Mouse (Mus musculus): ENCODE measurements around the gene Zbtb21.
A peak's percentile ranks its signal among the peaks of the same experiment; 100 is the strongest.
"Not testable (repeated sequence)": the region's sequence is repeated elsewhere in the genome, so short reads cannot be mapped to it uniquely, and the experiment has no call there.

The Zbtb21 gene

DNA sequence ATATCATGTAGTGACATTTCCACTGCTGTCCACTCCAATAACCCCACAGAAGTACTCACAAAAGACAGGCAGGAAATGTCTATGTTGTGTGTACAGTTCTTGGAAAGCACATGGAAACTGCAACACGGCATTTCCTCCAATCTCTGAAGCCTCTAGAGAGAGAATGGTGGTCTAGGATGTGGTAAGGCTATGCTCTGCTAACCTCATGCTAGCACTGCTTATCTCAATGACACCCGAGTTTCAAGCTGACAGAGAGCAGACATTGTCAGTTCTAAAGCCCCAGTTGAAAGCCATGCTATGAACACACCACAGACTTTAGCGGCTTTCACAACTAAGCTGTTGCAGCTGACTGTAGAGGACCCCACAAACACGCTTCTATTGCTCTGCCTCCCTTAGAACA is 13.6 kb downstream of the Zbtb21 start:
- no peak for DNase-seq (ENCODE audit: low read depth, low spot score)

DNA sequence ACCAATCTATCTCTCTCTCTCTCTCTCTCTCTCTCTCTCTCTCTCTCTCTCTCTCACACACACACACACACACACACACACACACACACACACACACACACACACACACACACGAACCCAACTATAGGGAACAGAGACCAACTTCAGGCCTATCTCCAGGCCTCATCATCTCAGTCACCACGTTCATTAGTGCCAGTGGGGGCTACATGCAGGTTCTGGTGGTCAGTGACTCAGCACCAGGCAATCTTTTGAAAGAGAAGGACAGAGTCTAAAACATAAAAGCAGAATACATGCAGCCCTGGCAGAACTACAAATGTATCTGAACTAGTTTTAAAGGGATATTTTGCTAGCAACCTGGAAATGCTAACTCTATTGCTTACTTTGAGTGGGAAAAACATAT is 15.4 kb downstream of the Zbtb21 start:
- not testable (repeated sequence) for DNase-seq (ENCODE audit: low read depth, low spot score)

DNA sequence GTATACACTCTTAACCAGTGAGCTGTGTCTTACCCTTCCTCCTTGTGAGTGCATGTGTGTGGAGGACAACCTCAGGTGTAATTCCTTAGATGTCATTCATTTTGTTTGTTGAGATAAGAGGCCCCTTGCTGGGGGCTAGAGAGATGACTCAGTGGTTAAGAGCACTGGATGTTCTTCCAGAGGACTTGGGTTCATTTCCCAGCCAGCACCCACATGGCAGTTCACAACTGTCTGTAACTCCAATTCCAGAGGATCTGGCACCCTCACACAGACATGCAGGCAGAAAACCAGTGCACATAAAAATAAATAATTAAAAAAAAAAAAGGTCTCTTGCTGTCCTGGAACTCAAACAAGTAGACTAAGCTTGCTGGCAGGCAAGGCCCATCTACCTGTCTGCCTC is 20.6 kb downstream of the Zbtb21 start:
- DNase-seq (ENCODE audit: low read depth, low spot score), result no peak

DNA sequence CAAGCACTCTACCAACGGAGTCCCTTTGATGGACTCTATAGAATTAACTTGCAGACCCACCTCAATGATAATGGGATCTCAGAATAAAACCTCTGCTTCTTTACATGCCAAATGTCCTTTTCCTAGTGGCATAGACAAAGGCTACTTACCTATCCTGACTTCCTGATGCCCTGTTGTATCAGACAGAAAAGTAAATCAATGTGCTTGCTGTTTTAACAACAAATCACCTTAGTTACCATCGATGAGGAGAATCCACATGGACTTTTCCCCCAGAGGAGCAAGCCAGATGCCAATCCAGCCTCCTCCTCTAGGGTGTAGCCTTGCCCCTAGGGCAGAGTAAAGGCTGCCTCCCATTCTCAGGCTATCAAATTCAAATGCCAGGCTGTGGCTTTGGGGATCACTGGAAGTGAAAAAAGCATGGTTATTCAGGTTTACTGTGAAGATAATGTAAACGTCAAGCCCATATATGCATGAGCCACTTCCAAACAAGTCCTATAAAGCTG is 21.9 kb downstream of the Zbtb21 start:
- no peak for DNase-seq (ENCODE audit: low read depth, low spot score)

DNA sequence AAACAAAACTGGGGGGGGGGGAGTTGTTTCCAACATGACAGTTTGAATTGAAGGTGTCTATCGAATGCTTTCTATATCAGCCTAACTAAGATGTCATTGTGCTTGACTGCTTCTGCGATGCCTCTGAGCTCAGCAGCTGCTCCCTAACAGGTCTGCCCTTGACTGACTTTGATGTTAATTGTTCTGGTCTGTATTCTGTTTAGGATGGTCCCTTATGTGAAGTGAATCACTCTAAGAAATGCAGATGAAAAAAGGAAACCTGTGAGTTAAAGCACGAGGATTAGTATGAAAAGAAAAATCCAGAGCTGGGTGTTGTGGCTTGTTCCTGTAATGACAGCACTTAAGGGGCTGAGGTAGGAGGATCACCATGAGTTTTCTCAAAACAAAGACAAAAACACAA is 26.6 kb downstream of the Zbtb21 start:
- peak; percentile 64 for DNase-seq (ENCODE audit: low read depth, low spot score)

DNA sequence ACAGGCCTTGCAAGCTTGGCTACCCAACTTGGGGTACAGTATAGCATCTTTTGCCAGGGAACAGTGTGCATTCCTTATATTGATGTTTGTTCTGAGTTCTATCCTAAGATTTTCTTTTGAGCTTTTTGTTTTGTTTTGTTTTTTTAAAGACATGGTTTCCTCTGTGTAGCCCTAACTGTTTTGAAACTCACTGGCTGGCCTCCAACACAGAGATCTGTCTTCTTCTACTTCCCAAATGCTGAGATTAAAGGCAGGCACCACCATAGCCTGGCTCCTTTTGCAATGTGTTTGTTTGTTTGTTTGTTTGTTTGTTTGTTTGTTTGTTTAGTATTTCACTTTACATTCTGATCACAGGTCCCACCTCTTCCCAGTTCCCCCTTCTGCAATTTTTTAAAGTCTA is 32.2 kb downstream of the Zbtb21 start:
- DNase-seq (ENCODE audit: low read depth, low spot score), result no peak

DNA sequence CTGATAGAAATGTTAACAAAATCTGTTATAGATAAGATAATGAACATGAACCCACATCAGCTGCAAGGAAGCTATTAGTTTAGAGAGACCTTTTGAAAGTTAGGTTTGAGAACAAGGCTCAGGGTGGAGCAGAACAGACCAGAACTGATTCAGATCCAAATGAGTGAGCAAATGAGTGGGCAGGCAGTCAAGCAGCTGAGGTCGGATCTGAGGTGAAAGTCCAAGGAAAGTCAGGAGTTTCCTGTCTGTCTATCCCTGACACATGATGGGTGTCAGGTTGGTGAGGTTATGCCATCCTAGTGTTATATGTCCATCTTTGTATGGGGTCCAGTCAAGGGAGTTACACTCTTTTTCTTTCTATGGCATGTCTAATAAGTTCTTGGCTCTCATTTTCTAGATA is 32.9 kb downstream of the Zbtb21 start:
- no peak for DNase-seq (ENCODE audit: low read depth, low spot score)

DNA sequence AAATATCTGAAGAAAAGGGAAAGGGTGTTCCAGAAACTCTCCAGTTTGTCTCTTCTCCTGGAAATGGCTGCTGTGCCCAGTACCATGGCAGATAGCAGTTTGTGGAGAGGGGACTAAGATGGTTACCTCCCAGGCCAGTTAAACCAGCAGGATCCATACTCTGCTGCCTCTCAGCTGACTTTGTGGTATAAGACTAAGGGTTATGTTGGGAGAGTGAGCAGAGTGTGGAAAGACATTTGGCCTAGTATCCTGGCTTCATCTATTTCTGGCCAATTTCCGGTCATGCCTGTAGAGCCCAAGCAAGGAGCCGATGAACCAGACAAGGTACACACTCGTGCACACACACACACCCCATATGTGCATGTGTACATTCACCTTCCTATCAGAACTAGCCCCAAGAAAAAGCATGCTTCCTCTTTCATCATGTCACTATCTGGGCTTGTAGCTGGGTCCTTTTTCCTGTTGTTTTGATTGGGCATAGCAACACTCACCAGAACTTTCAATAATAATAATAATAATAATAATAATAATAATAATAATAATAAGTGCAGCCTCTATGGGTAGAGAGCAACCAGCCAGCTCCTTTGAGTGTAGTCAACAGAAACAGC is 35.0 kb downstream of the Zbtb21 start:
- no peak for DNase-seq (ENCODE audit: low read depth, low spot score)

DNA sequence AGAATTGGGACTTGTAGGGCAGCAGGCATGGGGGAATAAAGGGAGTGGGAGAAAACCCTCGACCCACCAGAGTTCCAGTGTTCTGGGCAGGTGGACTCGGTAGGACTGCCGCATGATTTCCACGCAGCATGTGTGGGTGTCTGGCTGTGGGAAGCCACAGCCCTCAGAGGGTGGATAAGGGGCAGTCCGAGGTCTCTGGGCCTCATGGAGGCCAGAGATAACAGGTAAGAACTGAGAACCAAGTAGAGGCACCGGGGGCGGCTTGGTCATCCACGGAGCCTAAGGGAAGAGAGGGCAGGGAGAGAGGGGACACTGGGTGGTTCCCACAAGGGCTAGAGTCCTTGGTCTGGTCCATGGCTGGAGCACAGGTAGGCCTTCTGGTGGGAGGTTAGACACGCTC is 36.0 kb downstream of the Zbtb21 start:
- DNase-seq (ENCODE audit: low read depth, low spot score), result no peak

DNA sequence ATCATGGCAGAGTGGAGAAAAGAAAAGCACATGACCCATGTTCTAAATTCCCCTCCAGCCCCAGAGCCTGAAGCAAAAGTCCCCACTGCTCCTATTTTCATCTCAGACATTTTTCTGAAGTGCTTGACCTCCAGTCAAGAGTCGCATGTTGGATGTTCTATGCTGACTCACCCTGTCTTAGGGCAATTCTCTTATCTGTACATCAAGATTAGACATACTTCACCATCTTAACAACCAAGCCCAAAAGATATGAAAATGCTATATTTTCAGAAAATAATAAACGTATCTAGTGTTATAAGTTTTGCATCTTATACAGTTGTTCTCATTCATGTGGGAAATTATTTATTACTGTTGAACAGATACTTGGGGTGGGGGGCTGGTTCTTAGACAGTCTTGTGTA is 36.7 kb downstream of the Zbtb21 start:
- DNase-seq (ENCODE audit: low read depth, low spot score), result no peak

DNA sequence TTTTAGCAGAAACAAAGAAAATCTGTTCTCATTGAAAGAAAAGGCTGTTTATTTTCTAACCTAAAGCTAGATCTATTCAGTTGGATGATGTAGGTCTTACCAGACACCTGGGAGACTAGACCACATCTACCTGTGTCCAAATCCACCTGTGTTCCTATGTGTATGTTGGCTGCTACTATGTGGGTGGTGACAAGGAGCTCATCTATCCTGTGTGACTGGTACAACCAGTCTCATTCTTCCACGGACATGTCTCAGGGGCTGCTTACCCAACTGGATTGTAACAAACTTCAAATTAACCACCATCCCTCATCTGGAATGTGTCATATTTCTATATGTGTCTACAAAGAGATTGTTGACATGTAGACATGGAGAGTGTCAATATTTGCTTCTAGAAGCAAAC is 38.7 kb downstream of the Zbtb21 start:
- DNase-seq (ENCODE audit: low read depth, low spot score), result no peak

DNA sequence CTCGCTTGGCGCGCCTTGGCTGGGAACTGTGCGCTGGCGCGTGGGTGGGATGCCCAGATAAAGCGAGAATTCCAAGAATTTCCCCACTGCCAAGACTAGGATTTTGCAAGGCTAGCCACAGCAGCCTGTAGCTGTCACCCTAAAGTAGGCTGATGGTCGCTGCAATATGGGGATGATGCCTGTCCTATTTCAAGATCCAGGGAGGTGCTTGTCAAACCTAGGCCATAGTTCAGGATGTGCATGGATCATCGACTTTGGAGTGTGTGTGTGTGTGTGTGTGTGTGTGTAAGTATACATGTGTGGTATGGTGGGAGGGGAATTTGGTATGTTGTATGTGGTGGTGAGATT is 39.7 kb downstream of the Zbtb21 start:
- DNase-seq (ENCODE audit: low read depth, low spot score), result no peak

DNA sequence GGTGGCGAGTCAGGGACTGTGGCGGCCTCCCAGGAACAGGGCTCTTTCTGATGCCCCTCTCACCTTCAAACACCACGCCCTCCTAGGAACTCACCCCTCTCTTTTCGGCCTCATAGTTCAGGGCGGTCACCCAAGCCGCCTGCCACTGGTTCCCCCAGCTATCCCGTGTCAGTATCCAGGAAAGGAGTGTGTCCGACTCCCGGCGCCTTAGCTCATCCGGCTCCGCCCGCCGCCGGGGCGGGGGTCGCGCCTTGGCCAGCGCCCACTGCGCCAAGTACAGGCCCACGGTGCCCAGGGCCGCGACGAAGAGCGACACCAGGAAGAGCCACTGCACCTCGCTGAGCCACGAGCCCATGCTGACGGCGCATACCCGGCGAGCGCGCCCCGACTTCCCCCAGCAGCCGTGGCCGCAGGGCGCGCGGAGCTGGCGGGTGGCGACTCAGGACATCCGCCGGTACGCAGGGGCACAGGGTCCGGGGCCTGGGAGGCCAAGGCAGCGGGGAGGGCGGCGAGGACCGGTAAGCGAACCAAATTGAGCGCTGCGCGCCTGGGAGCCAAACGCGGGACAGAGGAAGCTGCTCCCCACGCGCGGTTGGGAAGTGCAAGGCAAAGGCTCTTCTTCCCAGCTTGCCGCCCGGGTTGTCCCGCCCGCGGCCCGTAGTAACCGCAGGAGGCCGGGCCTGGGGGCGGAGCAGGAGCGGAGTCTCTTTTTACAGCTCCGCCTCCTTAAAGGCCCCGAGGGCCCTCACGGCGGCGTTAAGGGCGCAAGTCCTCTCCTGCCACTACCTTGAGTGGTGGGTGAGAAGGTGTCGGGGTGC is 40.3 kb downstream of the Zbtb21 start:
- DNase-seq (ENCODE audit: low read depth, low spot score), result peak; percentile 93

DNA sequence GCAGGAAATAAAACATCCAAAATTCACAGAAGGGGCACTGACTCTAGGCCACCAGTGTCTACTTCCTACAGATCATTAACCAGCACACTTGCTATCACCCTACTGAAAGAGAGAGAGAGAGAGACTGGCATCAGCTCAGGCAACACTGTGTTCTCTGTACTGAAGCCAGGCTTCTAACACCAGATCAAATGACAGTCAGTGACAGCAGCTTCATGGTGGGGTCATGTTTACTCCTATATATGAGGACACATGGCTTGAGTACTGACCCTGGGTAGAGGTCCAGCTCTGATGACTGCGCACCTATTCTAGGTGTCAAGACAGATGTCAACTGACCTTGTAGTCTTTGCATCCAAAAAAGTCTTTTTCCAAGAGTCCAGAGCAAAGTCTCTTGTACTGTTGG is 41.8 kb downstream of the Zbtb21 start:
- DNase-seq (ENCODE audit: low read depth, low spot score), result no peak

DNA sequence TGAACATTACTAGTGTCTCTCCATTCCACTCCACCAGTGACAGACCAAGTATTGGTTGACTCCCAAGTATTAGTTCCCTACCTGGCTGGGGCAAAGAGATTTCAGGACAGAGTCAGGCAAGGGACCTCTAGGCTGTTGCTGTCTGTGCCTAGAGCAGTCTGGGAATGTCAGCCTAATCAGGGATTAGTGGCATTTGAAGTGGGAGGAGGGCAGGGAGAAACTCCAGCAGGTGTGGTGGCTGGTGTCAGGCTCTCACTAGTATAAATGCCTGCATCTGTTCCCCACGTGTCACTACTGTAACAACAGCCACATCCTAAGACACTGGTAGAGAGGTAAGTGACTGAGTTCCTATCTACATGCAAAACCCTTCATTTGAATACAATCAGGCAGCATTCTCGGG is 42.6 kb downstream of the Zbtb21 start:
- no peak for DNase-seq (ENCODE audit: low read depth, low spot score)

DNA sequence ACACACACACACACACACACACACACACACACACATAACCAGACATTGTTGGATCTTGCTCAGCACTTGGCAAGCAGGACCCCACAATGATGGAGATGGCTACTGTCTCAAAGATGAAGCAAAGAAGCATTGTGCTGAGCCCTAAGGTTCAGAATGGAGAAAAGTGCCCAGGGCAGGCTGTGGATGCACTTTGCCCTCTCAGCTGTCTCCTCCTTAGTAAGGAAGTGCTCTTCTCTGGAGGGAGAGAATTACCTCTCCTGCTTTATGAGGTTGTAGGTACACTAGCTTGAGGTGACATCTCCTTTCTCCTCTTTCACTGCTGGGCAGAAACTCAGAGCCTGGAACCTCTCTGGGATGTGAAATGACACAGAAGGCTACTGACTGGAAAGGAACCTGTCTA is 49.5 kb downstream of the Zbtb21 start:
- no peak for DNase-seq (ENCODE audit: low read depth, low spot score)

DNA sequence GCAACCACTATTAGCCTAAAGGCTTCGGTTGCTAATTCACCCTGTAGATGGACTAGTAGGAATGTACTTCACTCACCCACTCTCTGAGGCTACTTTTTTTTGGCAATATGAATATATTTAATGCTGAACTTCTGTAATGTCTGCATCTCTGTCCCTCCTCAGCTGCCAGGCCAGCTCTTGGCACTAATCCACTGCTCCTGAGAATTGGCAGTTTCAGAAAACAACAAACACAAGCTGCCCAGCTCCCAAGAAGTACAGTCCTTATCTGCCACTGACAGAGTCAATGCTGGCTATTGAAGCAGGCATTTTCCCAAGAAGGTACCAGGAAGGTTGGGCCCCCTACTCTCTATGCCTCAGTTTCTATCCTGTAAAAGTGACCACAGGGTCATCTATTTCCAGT is 53.1 kb downstream of the Zbtb21 start:
- no peak for DNase-seq (ENCODE audit: low read depth, low spot score)

DNA sequence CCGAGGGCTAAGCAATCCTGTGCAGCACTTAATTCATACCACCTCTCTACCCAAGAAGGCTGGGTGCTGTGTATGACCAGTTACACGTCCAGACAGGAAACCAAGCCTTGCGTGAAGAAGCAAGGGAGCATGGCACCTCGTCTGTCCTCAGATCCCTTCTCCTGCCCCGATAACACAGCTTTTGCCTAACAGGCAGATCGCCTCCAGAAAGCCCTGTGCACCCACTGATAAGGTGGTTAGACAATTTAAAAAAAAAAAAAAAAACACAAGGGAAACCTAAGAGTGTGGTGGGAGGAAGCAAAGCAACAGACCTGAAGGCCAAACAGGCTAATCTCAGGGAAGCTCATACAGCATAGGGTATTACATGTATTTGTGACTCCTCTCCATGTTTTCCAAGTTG is 54.9 kb downstream of the Zbtb21 start:
- DNase-seq (ENCODE audit: low read depth, low spot score), result no peak

DNA sequence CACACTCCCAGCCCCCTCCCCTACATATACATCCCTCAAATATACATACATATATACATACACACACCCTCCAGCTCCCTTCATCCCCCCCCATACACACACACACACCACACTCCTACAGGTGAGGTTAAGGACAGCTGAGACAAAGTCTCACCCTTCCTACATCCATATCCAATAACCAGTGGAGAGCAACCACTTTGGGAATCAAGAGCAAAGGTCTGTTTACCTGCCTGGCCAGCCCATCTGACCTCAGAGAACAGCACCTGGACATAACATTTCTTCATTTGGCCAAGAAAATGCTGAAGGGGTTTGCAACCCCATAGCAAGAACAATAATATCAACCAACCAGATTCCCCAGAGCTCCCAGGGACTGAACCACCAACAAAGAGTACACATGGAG is 56.1 kb downstream of the Zbtb21 start:
- no peak for DNase-seq (ENCODE audit: low read depth, low spot score)

DNA sequence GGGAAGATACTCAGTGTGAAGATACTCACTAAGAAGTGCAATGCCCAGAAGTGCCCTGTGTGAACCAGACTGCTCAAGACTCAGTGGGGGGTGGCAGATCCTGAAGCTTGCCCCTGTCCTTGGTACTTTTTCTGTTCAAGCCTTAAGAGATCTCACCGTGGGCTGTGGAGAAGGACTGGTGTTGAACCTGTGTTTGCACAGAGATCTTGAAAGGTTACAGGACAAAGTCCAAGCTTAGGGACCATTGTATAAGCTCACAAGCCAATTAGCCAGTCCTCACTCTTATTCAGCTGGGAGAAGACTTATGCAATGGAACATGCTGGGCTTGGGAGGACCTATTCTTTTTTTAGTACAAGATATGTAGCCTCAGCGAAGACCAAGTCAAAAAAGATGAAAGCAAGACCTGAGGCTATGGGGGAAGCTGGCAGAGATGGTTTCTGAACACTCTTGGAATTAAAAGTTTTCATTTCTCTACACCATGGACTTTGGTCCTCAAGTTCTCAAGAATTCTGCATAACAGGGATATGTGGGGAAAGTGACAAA is 56.9 kb downstream of the Zbtb21 start:
- DNase-seq (ENCODE audit: low read depth, low spot score), result peak; percentile 28

DNA sequence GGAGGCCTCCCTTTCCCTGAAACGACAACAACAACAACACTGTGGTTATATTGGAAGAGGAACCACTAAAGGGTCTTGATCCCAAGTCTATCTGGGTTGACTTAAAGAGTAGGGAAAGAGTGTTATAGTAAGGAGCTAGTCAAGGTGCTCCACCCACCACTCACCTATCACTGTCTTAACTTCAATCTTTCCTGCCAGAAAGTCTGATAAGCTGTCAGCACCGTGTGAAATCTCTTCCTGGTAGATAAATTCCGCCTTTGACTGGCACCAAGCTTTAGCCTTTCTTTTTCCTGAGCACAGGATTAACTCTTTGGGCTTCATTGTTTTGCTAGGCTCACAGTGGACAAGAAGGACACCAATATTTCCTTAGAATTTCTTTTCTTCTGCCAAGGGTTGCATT is 58.4 kb downstream of the Zbtb21 start:
- no peak for DNase-seq (ENCODE audit: low read depth, low spot score)

DNA sequence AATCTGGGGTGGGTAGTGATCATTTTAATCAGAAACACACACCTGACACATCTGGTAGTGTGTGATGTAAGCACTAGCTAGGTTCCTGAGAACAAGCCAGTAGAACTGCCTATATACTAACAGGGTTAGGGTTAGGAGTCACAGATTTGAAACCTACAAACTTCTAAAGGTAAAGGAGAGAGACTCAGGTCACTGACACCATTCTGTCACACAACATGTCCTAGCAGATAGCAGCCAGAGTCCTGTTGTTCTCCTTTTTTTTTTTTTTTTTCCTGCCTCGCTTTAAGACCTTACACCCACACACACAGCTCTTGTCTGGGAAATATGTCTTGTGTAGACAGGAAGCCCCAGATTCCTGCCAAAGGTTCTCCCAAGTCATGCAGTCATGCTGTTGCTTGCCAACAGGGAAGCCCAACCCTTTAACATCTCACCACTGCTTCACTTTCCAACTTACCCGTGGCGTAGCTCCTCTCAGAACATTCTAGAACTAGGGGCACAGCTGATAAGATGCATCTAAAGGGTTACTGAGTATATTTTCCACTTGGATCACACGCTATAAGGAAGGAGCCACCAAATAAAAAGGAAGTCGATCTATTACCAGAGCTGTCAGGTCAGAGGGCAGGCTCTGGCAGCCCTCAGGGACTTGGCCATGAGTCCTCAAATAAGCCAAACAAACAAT is 64.9 kb downstream of the Zbtb21 start:
- DNase-seq (ENCODE audit: low read depth, low spot score), result no peak

All from ZHBTc4 (cell line).